Mouse (Mus musculus): ENCODE measurements around the gene Gas8. TPM values are rescaled to one million over a fixed set of nuclear protein-coding genes. Genes with fewer than 3 reads are reported as not detected.

Gas8 gene
- polyA plus RNA-seq, 1 experiment = 9.7 TPM

GRCm38 (mm10) chr8:123502192-123502591, 16.4 kb upstream of the Gas8 start:
- no peaks in the 10 kb centered on the region for H3K4me1 ChIP-seq (replicated peaks; ENCODE audit: control insufficient read depth, insufficient read depth, low read length)
- H3K4me3 ChIP-seq (ENCODE audit: control insufficient read depth, insufficient read depth, low read length) = no peak overlapping the region
- 97% methylated on average over 5 of the region's 5 CpGs for WGBS
- H3K27me3 ChIP-seq (ENCODE audit: control insufficient read depth, insufficient read depth, low read length) = no peaks in the 10 kb centered on the region
- no peak for TF ChIP-seq CTCF (IDR thresholded peaks at IDR 0.05; ENCODE audit: borderline replicate concordance, control insufficient read depth, extremely low read depth, insufficient read depth, low read length, poor library complexity)
- TF ChIP-seq POLR2A (IDR thresholded peaks at IDR 0.05; ENCODE audit: control insufficient read depth, extremely low read depth, insufficient read depth, low read length, poor library complexity) = no peak
- H3K27ac ChIP-seq (ENCODE audit: control insufficient read depth, insufficient read depth, low read length) = no peak overlapping the region
- peaks cover 27% of the 10 kb centered on the region for H3K36me3 ChIP-seq (ENCODE audit: control insufficient read depth, insufficient read depth, low read length)
- DNase-seq = no peak

- Histone ChIP-seq H3K27me3 (ENCODE audit: control insufficient read depth, insufficient read depth, low read length) (no peaks in the 10 kb centered on the region), H3K36me3 (ENCODE audit: control insufficient read depth, insufficient read depth, low read length) (peaks cover 27% of the 10 kb centered on the region), H3K27ac (ENCODE audit: control insufficient read depth, insufficient read depth, low read length) (no peak overlapping the region), H3K4me1 (replicated peaks; ENCODE audit: control insufficient read depth, insufficient read depth, low read length) (no peaks in the 10 kb centered on the region), H3K4me3 (ENCODE audit: control insufficient read depth, insufficient read depth, low read length) (no peak overlapping the region)
- WGBS = 98% methylated on average over 6 of the region's 6 CpGs
- DNase-seq = no peak
- no peak for TF ChIP-seq CTCF (IDR thresholded peaks at IDR 0.05; ENCODE audit: borderline replicate concordance, control insufficient read depth, extremely low read depth, insufficient read depth, low read length, poor library complexity)
- TF ChIP-seq POLR2A (IDR thresholded peaks at IDR 0.05; ENCODE audit: control insufficient read depth, extremely low read depth, insufficient read depth, low read length, poor library complexity) = no peak
Measured at GRCm38 (mm10) chr8:123503801-123504467, 14.7 kb upstream of the Gas8 start.

GRCm38 (mm10) chr8:123504591-123505195, 13.9 kb upstream of the Gas8 start:
- H3K4me1 ChIP-seq (replicated peaks; ENCODE audit: control insufficient read depth, insufficient read depth, low read length) = no peaks in the 10 kb centered on the region
- H3K27ac ChIP-seq (ENCODE audit: control insufficient read depth, insufficient read depth, low read length) = no peak overlapping the region
- H3K36me3 ChIP-seq (ENCODE audit: control insufficient read depth, insufficient read depth, low read length) = peaks cover 26% of the 10 kb centered on the region
- no peaks in the 10 kb centered on the region for H3K27me3 ChIP-seq (ENCODE audit: control insufficient read depth, insufficient read depth, low read length)
- 97% methylated on average over 9 of the region's 9 CpGs for whole genome bisulfite sequencing
- DNase-seq = no peak
- TF ChIP-seq CTCF (IDR thresholded peaks at IDR 0.05; ENCODE audit: borderline replicate concordance, control insufficient read depth, extremely low read depth, insufficient read depth, low read length, poor library complexity) = no peak
- TF ChIP-seq POLR2A (IDR thresholded peaks at IDR 0.05; ENCODE audit: control insufficient read depth, extremely low read depth, insufficient read depth, low read length, poor library complexity) = no peak
- H3K4me3 ChIP-seq (ENCODE audit: control insufficient read depth, insufficient read depth, low read length) = no peak overlapping the region

- Histone ChIP-seq H3K27me3 (ENCODE audit: control insufficient read depth, insufficient read depth, low read length) (no peaks in the 10 kb centered on the region), H3K27ac (ENCODE audit: control insufficient read depth, insufficient read depth, low read length) (no peak overlapping the region), H3K4me1 (replicated peaks; ENCODE audit: control insufficient read depth, insufficient read depth, low read length) (no peaks in the 10 kb centered on the region), H3K36me3 (ENCODE audit: control insufficient read depth, insufficient read depth, low read length) (peaks cover 24% of the 10 kb centered on the region), H3K4me3 (ENCODE audit: control insufficient read depth, insufficient read depth, low read length) (no peak overlapping the region)
- DNase-seq = no peak
- TF ChIP-seq POLR2A (IDR thresholded peaks at IDR 0.05; ENCODE audit: control insufficient read depth, extremely low read depth, insufficient read depth, low read length, poor library complexity) (no peak), CTCF (IDR thresholded peaks at IDR 0.05; ENCODE audit: borderline replicate concordance, control insufficient read depth, extremely low read depth, insufficient read depth, low read length, poor library complexity) (no peak)
- 97% methylated on average over 4 of the region's 4 CpGs for WGBS
Measured at GRCm38 (mm10) chr8:123505267-123505666, 13.4 kb upstream of the Gas8 start.

- Histone ChIP-seq H3K36me3 (ENCODE audit: control insufficient read depth, insufficient read depth, low read length) (peaks cover 24% of the 10 kb centered on the region), H3K27me3 (ENCODE audit: control insufficient read depth, insufficient read depth, low read length) (no peaks in the 10 kb centered on the region), H3K27ac (ENCODE audit: control insufficient read depth, insufficient read depth, low read length) (no peak overlapping the region), H3K4me1 (replicated peaks; ENCODE audit: control insufficient read depth, insufficient read depth, low read length) (no peaks in the 10 kb centered on the region), H3K4me3 (ENCODE audit: control insufficient read depth, insufficient read depth, low read length) (no peak overlapping the region)
- DNase-seq = no peak
- 98% methylated on average over 9 of the region's 9 CpGs for WGBS
- TF ChIP-seq CTCF (IDR thresholded peaks at IDR 0.05; ENCODE audit: borderline replicate concordance, control insufficient read depth, extremely low read depth, insufficient read depth, low read length, poor library complexity) (no peak), POLR2A (IDR thresholded peaks at IDR 0.05; ENCODE audit: control insufficient read depth, extremely low read depth, insufficient read depth, low read length, poor library complexity) (no peak)
Measured at GRCm38 (mm10) chr8:123505695-123506094, 12.9 kb upstream of the Gas8 start.

- TF ChIP-seq POLR2A (IDR thresholded peaks at IDR 0.05; ENCODE audit: control insufficient read depth, extremely low read depth, insufficient read depth, low read length, poor library complexity) (no peak), CTCF (IDR thresholded peaks at IDR 0.05; ENCODE audit: borderline replicate concordance, control insufficient read depth, extremely low read depth, insufficient read depth, low read length, poor library complexity) (no peak)
- 99% methylated on average over 5 of the region's 5 CpGs for WGBS
- peaks cover 9% of the 10 kb centered on the region; the same call in 1 of the 2 replicates for H3K36me3 ChIP-seq (ENCODE audit: control insufficient read depth, insufficient read depth, low read length)
Measured at GRCm38 (mm10) chr8:123507153-123507552, 11.5 kb upstream of the Gas8 start.

More at GRCm38 (mm10) chr8:123507153-123507552, 11.5 kb upstream of the Gas8 start:
- Histone ChIP-seq H3K4me1 (replicated peaks; ENCODE audit: control insufficient read depth, insufficient read depth, low read length) (no peaks in the 10 kb centered on the region), H3K27ac (ENCODE audit: control insufficient read depth, insufficient read depth, low read length) (no peak overlapping the region), H3K27me3 (ENCODE audit: control insufficient read depth, insufficient read depth, low read length) (no peaks in the 10 kb centered on the region), H3K4me3 (ENCODE audit: control insufficient read depth, insufficient read depth, low read length) (no peak overlapping the region)
- no peak for DNase-seq
